Mouse (Mus musculus) liver, postnatal 0 days (tissue): ENCODE measurements around the gene Egfem1.

ENCODE experiments used
- CTCF ChIP-seq: sonication (generic); IDR thresholded peaks from 2 replicates; pipeline ENCODE4 v1.5.1; 2016; ENCODE audit warnings: antibody characterized with exemption, low read depth
- EP300 ChIP-seq: IDR thresholded peaks from 2 replicates; pipeline ENCODE4 v1.6.1; 2016; ENCODE audit warnings: antibody characterized with exemption, low read depth, mild to moderate bottlenecking

- TF ChIP-seq EP300 (no peak), CTCF (no peak)
Observed at GRCm38 (mm10) chr3:29443024-29443423, 361.2 kb downstream of the Egfem1 start.
